Mouse (Mus musculus) left cerebral cortex, adult 9 months (tissue): ENCODE measurements at regions not wholly inside any gene's neighbourhood (a gene's known extent, or its start where the extent isn't known, plus 50 kb on each side); places are given as distances from the start of the nearest gene placed in this dataset.
A peak's percentile ranks its signal among the peaks of the same experiment; 100 is the strongest.

ENCODE experiments used
- DNase-seq, 2 experiments: peaks; one replicate each; pipeline ENCODE4 v3.0.0; 2022; ENCODE audit warnings: low spot score in 2 of 2

GRCm38 (mm10) chr1:169439621-169440020, 91.6 kb downstream of the Nuf2 start:
- DNase-seq = no peak

- no peak for DNase-seq
Measured at GRCm38 (mm10) chr1:169438006-169438405, 93.3 kb downstream of the Nuf2 start.

- DNase-seq = peak; percentile 72 to 86
Measured at GRCm38 (mm10) chr1:169422408-169422807, 108.9 kb downstream of the Nuf2 start.

DNA sequence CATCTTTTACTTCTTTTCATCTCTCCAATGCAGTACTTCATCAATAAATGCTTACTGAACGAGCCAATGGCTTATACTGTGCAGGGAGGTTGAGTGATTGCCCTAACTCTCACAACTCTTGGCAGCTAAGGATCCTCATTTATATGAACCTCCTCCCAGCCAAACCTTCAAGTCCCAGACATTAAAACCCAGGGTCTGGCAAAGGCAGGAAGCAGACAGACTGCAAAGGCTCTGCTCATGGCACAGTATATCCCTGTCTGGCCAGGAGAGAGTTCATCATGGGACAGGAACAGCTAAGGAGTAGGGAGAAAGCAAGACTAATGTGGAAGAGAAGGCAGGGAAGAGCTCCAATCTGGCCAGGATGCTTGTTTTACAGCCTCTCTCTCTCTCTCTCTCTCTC, 109.6 kb downstream of the Nuf2 start:
- DNase-seq = no peak

DNA sequence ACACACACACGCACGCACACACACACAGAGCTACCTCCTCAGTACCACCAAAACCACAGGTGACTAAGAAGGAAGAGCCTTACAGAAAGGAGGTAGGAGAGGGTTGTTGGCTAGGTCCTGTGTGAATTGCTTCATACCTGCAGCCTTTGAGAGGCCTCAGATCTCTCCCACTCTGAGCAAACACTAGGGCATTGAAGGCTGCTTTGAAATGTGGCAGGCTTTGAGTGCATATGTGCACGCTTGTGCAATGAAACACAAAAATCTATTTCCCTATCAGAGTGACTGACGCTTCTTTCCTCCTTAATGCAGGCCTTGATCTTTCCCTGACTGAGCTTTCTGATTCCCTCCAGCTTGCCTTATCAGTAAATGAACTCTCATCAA, 112.6 kb downstream of the Nuf2 start:
- DNase-seq = no peak

GRCm38 (mm10) chr1:169417979-169418664, 113.1 kb downstream of the Nuf2 start:
- DNase-seq = no peak

DNA sequence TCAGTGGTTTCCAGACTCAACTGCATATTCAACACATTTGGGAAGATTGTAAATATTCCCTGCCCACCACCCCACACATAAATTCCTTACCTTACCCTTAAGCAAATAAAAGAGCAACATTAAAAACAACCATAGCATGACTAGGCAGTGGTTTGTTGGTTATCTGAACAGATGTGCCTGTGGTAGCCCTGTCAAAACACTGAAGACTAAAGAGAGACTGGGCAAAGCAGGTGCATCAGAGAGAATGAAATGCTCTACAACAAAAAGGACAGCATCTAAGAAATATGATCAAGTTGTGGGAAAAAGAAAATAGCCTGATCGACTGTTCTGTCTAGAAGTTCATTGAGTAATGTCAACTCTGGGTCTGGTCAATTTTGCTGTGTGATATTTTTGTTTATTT, 114.6 kb downstream of the Nuf2 start:
- DNase-seq = no peak

DNA sequence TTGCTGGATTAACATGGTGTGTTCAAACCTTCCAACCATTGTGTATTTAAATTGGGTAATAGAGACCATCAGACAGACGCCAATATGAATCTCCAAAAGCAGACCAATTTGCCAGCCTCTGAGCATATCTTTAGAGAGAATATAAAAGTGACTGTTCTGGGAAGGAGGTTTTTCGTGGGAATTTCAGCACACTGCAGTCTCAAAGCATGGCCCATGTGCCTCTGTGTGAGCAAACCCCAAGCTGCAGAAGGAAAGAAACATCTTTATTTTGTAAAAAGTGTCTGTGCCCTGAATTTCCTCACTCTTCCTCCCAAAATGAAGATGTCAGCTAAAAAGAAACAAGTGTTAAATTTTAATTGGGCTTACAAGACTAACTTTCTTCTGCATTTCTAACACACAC, 123.1 kb downstream of the Nuf2 start:
- DNase-seq = no peak

- no peak for DNase-seq
Measured at GRCm38 (mm10) chr1:169400841-169401240, 130.4 kb downstream of the Nuf2 start.

DNA sequence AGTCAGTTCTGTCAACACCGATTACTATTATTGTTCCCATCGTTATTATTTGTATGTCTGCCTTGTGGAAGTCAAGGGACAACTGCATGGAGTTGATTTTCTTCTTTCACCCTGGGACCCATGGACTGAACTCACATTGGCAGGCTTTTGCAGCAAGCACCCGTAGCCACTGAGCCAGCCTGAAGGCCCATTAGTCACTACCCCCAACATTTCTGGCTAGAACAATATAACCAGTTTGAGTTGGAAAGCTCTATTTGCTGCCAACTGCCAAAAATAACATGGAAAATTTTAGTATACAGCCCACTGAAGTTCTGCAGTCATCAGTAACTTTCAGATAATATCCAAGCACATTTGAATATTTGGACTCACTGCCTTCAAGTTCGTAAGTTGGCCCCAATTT, 133.9 kb downstream of the Nuf2 start:
- DNase-seq = no peak

- no peak for DNase-seq
Measured at GRCm38 (mm10) chr1:169387056-169387455, 144.2 kb downstream of the Nuf2 start.

GRCm38 (mm10) chr1:169385740-169386424, 145.4 kb downstream of the Nuf2 start:
- no peak for DNase-seq

- DNase-seq = peak in 1 of 2 experiments; percentile 11
Measured at GRCm38 (mm10) chr1:169374686-169375085, 156.6 kb downstream of the Nuf2 start.

GRCm38 (mm10) chr1:169368758-169369157, 162.5 kb downstream of the Nuf2 start:
- no peak for DNase-seq

DNA sequence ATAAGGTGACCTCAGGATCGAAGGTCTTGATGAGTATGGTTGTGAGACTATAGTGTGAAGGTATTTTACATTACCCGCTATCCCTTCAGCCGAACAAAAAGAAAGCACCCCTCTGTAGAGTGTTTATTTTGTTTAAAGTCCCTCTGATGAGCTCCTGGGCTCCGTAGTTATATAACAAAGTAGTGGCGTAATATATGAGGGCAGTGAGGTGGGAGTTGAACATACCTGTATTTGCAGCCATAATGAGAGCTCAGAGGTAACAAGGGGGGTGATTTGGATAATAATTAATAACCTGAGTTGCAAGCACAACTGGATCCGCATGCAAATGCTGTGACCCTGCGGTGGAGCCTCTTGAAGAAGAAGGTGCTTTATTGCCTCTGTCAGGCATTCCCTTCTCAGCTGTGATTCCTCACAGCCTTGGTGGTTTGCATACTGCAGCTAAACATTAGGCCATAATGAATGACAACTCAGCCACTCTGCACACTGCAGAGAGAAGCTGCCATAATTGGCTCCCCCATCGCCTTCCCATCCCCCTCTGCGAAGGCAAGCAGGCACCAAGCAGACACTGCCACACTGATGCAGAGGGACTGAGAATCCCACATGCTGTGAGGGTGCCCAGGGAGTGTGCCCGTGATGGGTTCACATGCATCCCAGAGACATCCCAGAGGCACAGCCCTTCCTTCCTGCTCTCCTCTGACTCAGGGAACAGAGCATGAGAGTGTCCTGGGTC, 163.3 kb downstream of the Nuf2 start:
- DNase-seq = no peak

DNA sequence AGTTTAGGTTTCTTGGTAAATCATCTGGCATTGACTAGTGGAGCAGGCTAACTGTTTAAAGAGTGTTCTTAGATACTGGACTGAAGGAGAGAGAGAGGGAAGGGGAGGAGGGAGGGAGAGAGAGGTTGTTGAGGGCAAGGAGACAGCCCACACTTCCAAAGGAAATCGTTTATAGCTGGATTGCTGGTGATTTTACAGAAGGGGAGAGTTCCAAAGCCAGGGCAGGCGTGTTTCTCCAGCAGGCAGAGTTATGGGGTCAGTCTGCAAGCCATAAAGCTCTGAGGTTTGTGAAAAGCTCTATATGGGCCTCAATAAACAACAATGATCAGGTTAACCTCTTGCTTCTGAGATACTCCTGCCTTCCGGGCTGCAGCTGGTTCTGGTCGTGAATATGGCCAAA, 163.9 kb downstream of the Nuf2 start:
- DNase-seq = no peak

DNA sequence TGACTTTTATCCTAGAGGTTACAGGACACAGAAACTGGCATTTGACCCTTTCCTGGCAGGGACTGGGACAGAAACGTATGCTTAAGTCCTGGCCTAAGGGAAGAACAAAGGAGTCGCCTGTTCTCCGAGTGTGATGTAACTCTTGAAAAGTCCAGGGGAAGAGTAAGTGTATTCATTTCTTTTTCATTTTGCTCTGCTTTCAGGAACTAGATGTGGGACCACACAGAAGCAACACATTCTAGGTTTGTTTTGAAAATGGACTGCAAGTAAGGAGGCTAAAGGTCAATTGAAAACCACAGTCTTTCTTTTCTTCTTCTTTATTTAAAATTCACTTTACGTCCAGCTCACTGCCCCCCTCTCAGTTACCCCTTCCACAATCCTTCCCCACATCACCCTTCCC, 168.7 kb downstream of the Nuf2 start:
- DNase-seq = no peak

GRCm38 (mm10) chr1:169357652-169358241, 173.5 kb downstream of the Nuf2 start:
- DNase-seq = no peak

GRCm38 (mm10) chr1:169354021-169354420, 177.2 kb downstream of the Nuf2 start:
- DNase-seq = peak in 1 of 2 experiments; percentile 20

DNA sequence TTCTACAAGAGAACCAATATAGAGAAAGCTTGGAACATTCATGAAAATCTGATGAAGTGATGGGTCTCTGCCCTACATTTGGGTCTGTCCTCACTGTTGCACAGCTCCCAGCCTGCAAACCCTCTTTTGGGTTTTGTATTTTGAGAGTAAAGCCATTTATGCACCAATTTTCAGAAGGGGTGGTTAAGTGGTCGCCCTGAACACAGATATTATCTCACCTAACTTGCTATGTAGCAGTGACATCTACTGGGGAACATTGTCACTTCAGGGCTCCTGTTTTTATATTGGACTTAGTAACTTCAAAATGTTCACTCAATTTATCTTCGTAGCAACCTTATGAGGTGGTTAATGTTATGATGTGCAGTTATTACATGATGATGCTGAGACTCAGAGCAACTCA, 183.6 kb downstream of the Nuf2 start:
- peak in 1 of 2 experiments; percentile 50 for DNase-seq

GRCm38 (mm10) chr1:169346876-169347275, 184.4 kb downstream of the Nuf2 start:
- peak; percentile 21 to 22 for DNase-seq

DNA sequence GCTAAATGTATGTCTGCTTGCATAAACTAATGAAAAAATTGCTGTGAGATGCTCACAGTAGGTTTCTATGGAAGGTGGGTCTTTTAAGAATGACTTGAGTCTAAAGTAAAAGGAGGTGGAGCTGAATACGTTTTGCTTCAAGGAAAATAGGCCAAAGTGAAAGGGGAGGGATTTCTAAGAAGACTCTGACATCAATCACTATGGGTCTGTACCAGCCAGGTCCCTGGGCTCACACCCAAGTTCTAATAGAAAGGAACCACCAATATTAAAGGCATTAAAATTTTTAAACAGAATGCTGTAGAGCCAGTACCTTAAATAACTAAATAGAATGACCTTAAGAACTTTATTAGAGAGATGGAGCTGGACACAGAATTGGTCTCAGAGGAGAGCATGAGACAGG, 190.1 kb downstream of the Nuf2 start:
- no peak for DNase-seq
